Mouse (Mus musculus) embryonic fibroblast, embryonic 13.5 days (primary cell): Measurements from ENCODE around the gene Tor1a.

Experiments used
- CTCF ChIP-seq: IDR thresholded peaks from 2 replicates; pipeline ENCODE4 v1.5.1; 2011; ENCODE audit warnings: mild to moderate bottlenecking, control low read depth, low read length, moderate library complexity, borderline replicate concordance; ENCODE audit not compliant: insufficient read depth
- POLR2A ChIP-seq: IDR thresholded peaks from 2 replicates; pipeline ENCODE4 v1.6.1; 2011; ENCODE audit warnings: low read depth, mild to moderate bottlenecking, control low read depth, low read length, moderate library complexity

DNA sequence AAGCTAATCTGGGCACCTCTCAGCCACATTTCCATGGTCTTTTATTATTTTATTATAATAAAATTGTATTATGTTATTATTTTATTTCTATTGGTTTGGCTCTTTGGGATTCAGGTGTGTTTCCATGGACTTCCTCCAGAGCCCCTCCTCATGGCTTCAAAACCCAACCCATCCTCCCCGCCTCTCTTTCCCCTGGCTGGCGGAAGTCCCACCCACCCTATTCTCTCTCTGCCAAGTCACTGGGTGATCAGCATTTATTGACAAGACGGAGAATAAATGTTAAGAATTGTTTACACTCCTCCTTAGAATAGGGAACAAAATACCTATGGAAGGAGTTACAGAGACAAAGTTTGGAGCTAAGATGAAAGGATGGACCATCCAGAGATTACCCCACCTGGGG lies 30.9 kb downstream of the Tor1a start:
- TF ChIP-seq CTCF (no peak), POLR2A (no peak)
